In the genomic region with DNA sequence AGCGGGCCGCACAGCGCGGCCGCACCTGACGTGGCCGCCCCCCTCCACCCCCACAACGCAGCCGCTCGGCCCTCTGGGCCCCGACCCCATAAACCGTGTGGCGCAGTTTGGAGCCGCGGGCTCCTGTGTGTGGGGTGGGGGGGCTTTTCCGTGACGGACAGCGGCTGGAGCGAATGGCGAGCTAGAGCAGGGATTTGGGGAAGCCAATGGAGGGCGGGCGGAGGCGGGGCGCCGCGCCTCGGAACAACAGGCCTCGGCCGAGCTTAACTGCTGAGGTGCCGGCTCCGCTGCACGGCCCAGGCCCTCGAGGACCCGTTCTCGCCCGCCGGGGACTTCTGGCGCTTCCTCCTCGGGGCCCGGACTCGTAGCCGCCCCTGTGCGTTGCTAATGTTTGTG, we compare ENCODE assay signal across 8 mouse cellular contexts. TPM values are rescaled to one million over a fixed set of nuclear protein-coding genes. Genes with fewer than 3 reads are reported as not detected.
A peak's percentile ranks its signal among the peaks of the same experiment; 100 is the strongest.
DNase-seq lines count a peak whose midpoint lies in the region; ATAC-seq and TF ChIP-seq lines count a peak whose summit lies in the region.

No protein-coding gene starts in this region.

- peaks cover 18% of the 10 kb centered on the region for H3K27me3 ChIP-seq in embryonic facial prominence, embryonic 10.5 days (replicated peaks; ENCODE audit: low read depth, poor library complexity, severe bottlenecking)
- no peaks in the 10 kb centered on the region for H3K27me3 ChIP-seq in intestine, postnatal 0 days (replicated peaks; ENCODE audit: control insufficient read depth, insufficient read depth, low read length)
- no peaks in the 10 kb centered on the region; the same call in 1 of the 2 replicates for H3K27me3 ChIP-seq in limb, embryonic 11.5 days (ENCODE audit: control insufficient read depth, insufficient read depth, low read length)
- 0 out of 2 replicates have a peak, but pooled peaks cover 4% of the 10 kb centered on the region for H3K27me3 ChIP-seq in midbrain, embryonic 13.5 days

- under 1% methylated on average over 43 of the region's 43 CpGs for WGBS in embryonic facial prominence, embryonic 10.5 days
- WGBS in intestine, postnatal 0 days = under 1% methylated on average over 40 of the region's 43 CpGs
- WGBS in limb, embryonic 11.5 days = 0% methylated on average over 43 of the region's 43 CpGs
- under 1% methylated on average over 41 of the region's 43 CpGs for WGBS in midbrain, embryonic 13.5 days

- TF ChIP-seq CTCF in intestine, postnatal 0 days (IDR thresholded peaks at IDR 0.05; ENCODE audit: low read depth) = no peak

- H3K4me1 ChIP-seq in embryonic facial prominence, embryonic 10.5 days = peaks cover 27% of the 10 kb centered on the region
- H3K4me1 ChIP-seq in intestine, postnatal 0 days (replicated peaks; ENCODE audit: control insufficient read depth, insufficient read depth, low read length) = no peaks in the 10 kb centered on the region; the same call in 1 of the 2 replicates
- peaks cover 6% of the 10 kb centered on the region; the same call in 1 of the 2 replicates for H3K4me1 ChIP-seq in limb, embryonic 11.5 days (ENCODE audit: control insufficient read depth, insufficient read depth, low read length)
- peaks cover 25% of the 10 kb centered on the region for H3K4me1 ChIP-seq in midbrain, embryonic 13.5 days (replicated peaks)

- DNase-seq in 3134 (ENCODE audit: extremely low read depth, insufficient read length, low spot score) = peak; percentile 89
- peak; percentile 97 for DNase-seq in adrenal gland, postnatal 14 days
- peak; percentile 94 for DNase-seq in embryonic facial prominence, embryonic 10.5 days (ENCODE audit: low spot score)
- DNase-seq in limb, embryonic 11.5 days (ENCODE audit: low spot score) = peak; percentile 93
- DNase-seq in spleen, adult 12 weeks (ENCODE audit: low spot score) = peak; percentile 75

- ATAC-seq in granulocyte monocyte progenitor cell, adult 5-6 weeks (replicated peaks; ENCODE audit: poor library complexity, severe bottlenecking) = peak; percentile 48
- ATAC-seq in intestine, postnatal 0 days = peak; percentile 74
- peak; percentile 74 for ATAC-seq in limb, embryonic 11.5 days (ENCODE audit: insufficient number of reproducible peaks, low FRiP score, low TSS enrichment, low read depth)
- peak; percentile 91 for ATAC-seq in midbrain, embryonic 13.5 days

- H3K27ac ChIP-seq in embryonic facial prominence, embryonic 10.5 days (replicated peaks) = peak overlapping the region; percentile 96
- peak overlapping the region; percentile 100 for H3K27ac ChIP-seq in intestine, postnatal 0 days (ENCODE audit: low read depth, low read length)
- H3K27ac ChIP-seq in limb, embryonic 11.5 days (replicated peaks; ENCODE audit: low read depth, low read length) = peak overlapping the region; percentile 83
- peak overlapping the region; percentile 96 for H3K27ac ChIP-seq in midbrain, embryonic 13.5 days

- peak overlapping the region; percentile 100 for H3K9ac ChIP-seq in intestine, postnatal 0 days (ENCODE audit: low read depth, low read length)
- peak overlapping the region; percentile 76 for H3K9ac ChIP-seq in limb, embryonic 11.5 days (ENCODE audit: low read length)
- peak overlapping the region; percentile 88 for H3K9ac ChIP-seq in midbrain, embryonic 13.5 days (replicated peaks)

- peaks cover 40% of the 10 kb centered on the region for H3K36me3 ChIP-seq in embryonic facial prominence, embryonic 10.5 days (replicated peaks)
- H3K36me3 ChIP-seq in intestine, postnatal 0 days (ENCODE audit: control insufficient read depth, insufficient read depth) = peaks cover 35% of the 10 kb centered on the region
- H3K36me3 ChIP-seq in limb, embryonic 11.5 days (ENCODE audit: control insufficient read depth, insufficient read depth, low read length) = peaks cover 3% of the 10 kb centered on the region; the same call in 1 of the 2 replicates
- H3K36me3 ChIP-seq in midbrain, embryonic 13.5 days = peaks cover 35% of the 10 kb centered on the region

- H3K9me3 ChIP-seq in embryonic facial prominence, embryonic 10.5 days = no peaks in the 10 kb centered on the region
- no peaks in the 10 kb centered on the region for H3K9me3 ChIP-seq in intestine, postnatal 0 days (ENCODE audit: control insufficient read depth)
- H3K9me3 ChIP-seq in limb, embryonic 11.5 days (ENCODE audit: control insufficient read depth, low read length) = no peaks in the 10 kb centered on the region
- no peaks in the 10 kb centered on the region for H3K9me3 ChIP-seq in midbrain, embryonic 13.5 days

- H3K4me3 ChIP-seq in embryonic facial prominence, embryonic 10.5 days = peak overlapping the region; percentile 91
- peak overlapping the region; percentile 93 for H3K4me3 ChIP-seq in intestine, postnatal 0 days (ENCODE audit: low read depth, low read length)
- peak overlapping the region; percentile 70 for H3K4me3 ChIP-seq in limb, embryonic 11.5 days (ENCODE audit: low read depth, low read length)
- peak overlapping the region; percentile 86 for H3K4me3 ChIP-seq in midbrain, embryonic 13.5 days (replicated peaks)

- H3K4me2 ChIP-seq in intestine, postnatal 0 days (replicated peaks; ENCODE audit: low read depth) = peak overlapping the region; percentile 79
- peak overlapping the region; percentile 80 for H3K4me2 ChIP-seq in limb, embryonic 11.5 days (ENCODE audit: low read depth, severe bottlenecking)
- peak overlapping the region; percentile 87 for H3K4me2 ChIP-seq in midbrain, embryonic 13.5 days (replicated peaks)

RNA-seq across cellular contexts. Expression of gene Dazap2, which starts 0.7 kb away (rescaled TPM):
- 208 and 209 TPM in 2 replicates for total RNA-seq in adrenal gland, postnatal 14 days (2021)
- 200 and 212 TPM in 2 replicates for polyA plus RNA-seq in embryonic facial prominence, embryonic 10.5 days (2016; fragmentation: Nextera tagmentation; extraction: Ambion mirVana)
- 252 and 291 TPM in 2 replicates for total RNA-seq in granulocyte monocyte progenitor cell, adult 5-6 weeks (2014; fragmentation: Nextera tagmentation)
- 155 and 168 TPM in 2 replicates for total RNA-seq in granulocyte monocyte progenitor cell, adult 5-6 weeks (2017)
- polyA plus RNA-seq in intestine, postnatal 0 days (2015; fragmentation: Nextera tagmentation; extraction: Ambion mirVana) = 354 and 373 TPM in 2 replicates
- 196 and 201 TPM in 2 replicates for polyA plus RNA-seq in limb, embryonic 11.5 days (2014; fragmentation: Nextera tagmentation; extraction: Ambion mirVana)
- 162 and 166 TPM in 2 replicates for polyA plus RNA-seq in midbrain, embryonic 13.5 days (2015; fragmentation: Nextera tagmentation; extraction: Ambion mirVana)

RNA-seq across cellular contexts. Expression of gene Pou6f1, which starts 16.0 kb away (rescaled TPM):
- total RNA-seq in adrenal gland, postnatal 14 days (2021) = 17.2 and 17.8 TPM in 2 replicates
- 3.7 and 5.4 TPM in 2 replicates for polyA plus RNA-seq in embryonic facial prominence, embryonic 10.5 days (2016; fragmentation: Nextera tagmentation; extraction: Ambion mirVana)
- not detected in 2 replicates for total RNA-seq in granulocyte monocyte progenitor cell, adult 5-6 weeks (2014; fragmentation: Nextera tagmentation)
- 0.46 TPM in 1 of 2 replicates, not detected in the other for total RNA-seq in granulocyte monocyte progenitor cell, adult 5-6 weeks (2017)
- polyA plus RNA-seq in intestine, postnatal 0 days (2015; fragmentation: Nextera tagmentation; extraction: Ambion mirVana) = 3.0 and 4.3 TPM in 2 replicates
- polyA plus RNA-seq in limb, embryonic 11.5 days (2014; fragmentation: Nextera tagmentation; extraction: Ambion mirVana) = 3.9 and 4.2 TPM in 2 replicates
- 45.5 and 47.8 TPM in 2 replicates for polyA plus RNA-seq in midbrain, embryonic 13.5 days (2015; fragmentation: Nextera tagmentation; extraction: Ambion mirVana)

RNA-seq across cellular contexts. Expression of gene Smagp, which starts 20.9 kb away (rescaled TPM):
- 45.7 and 50.1 TPM in 2 replicates for total RNA-seq in adrenal gland, postnatal 14 days (2021)
- 4.9 and 7.3 TPM in 2 replicates for polyA plus RNA-seq in embryonic facial prominence, embryonic 10.5 days (2016; fragmentation: Nextera tagmentation; extraction: Ambion mirVana)
- total RNA-seq in granulocyte monocyte progenitor cell, adult 5-6 weeks (2014; fragmentation: Nextera tagmentation) = 5.4 and 6.1 TPM in 2 replicates
- not detected in 2 replicates for total RNA-seq in granulocyte monocyte progenitor cell, adult 5-6 weeks (2017)
- polyA plus RNA-seq in intestine, postnatal 0 days (2015; fragmentation: Nextera tagmentation; extraction: Ambion mirVana) = 77.1 and 88.6 TPM in 2 replicates
- 4.7 and 5.4 TPM in 2 replicates for polyA plus RNA-seq in limb, embryonic 11.5 days (2014; fragmentation: Nextera tagmentation; extraction: Ambion mirVana)
- polyA plus RNA-seq in midbrain, embryonic 13.5 days (2015; fragmentation: Nextera tagmentation; extraction: Ambion mirVana) = 2.4 and 2.9 TPM in 2 replicates

RNA-seq across cellular contexts. Expression of gene Bin2, which starts 53.5 kb away (rescaled TPM):
- 3.6 and 14.8 TPM in 2 replicates for total RNA-seq in adrenal gland, postnatal 14 days (2021)
- 2.1 and 4.0 TPM in 2 replicates for polyA plus RNA-seq in embryonic facial prominence, embryonic 10.5 days (2016; fragmentation: Nextera tagmentation; extraction: Ambion mirVana)
- 114 TPM in 2 replicates for total RNA-seq in granulocyte monocyte progenitor cell, adult 5-6 weeks (2014; fragmentation: Nextera tagmentation)
- total RNA-seq in granulocyte monocyte progenitor cell, adult 5-6 weeks (2017) = 98.3 and 98.8 TPM in 2 replicates
- polyA plus RNA-seq in intestine, postnatal 0 days (2015; fragmentation: Nextera tagmentation; extraction: Ambion mirVana) = 5.8 and 7.3 TPM in 2 replicates
- polyA plus RNA-seq in limb, embryonic 11.5 days (2014; fragmentation: Nextera tagmentation; extraction: Ambion mirVana) = 3.8 and 4.2 TPM in 2 replicates
- 1.2 and 1.3 TPM in 2 replicates for polyA plus RNA-seq in midbrain, embryonic 13.5 days (2015; fragmentation: Nextera tagmentation; extraction: Ambion mirVana)

Comparison
In these comparisons a context has a peak if more than half of its experiments do, and no peak if none do; other contexts are left out.
1. Peak in every context shown above with its lines: DNase-seq, ATAC-seq, H3K4me3 ChIP-seq and H3K27ac ChIP-seq.